Mouse (Mus musculus) spleen, adult 2 months (tissue): ENCODE data around the gene Rab4a. TPM values are rescaled to one million over a fixed set of nuclear protein-coding genes. Genes with fewer than 3 reads are reported as not detected.

Source experiments
- DNase-seq, 2 experiments: peaks; one replicate each; pipeline versions ENCODE4 v3.0.0 to v3.0.0-alpha.2; 2012 to 2021; ENCODE audit warnings: low spot score in 2 of 2, low read depth in 1 of 2
- H3K27ac ChIP-seq: fragments of 200-500 bp; 2 replicates; pipeline ENCODE4 v1.5.1; 2012; ENCODE audit warnings: low read length, inconsistent platforms; ENCODE audit not compliant: insufficient read depth
- H3K27me3 ChIP-seq: fragments of 200-500 bp; 2 replicates; pipeline ENCODE4 v1.6.1; 2012; ENCODE audit warnings: mild to moderate bottlenecking, moderate library complexity, low read length, inconsistent platforms; ENCODE audit not compliant: control insufficient read depth, insufficient read depth
- H3K36me3 ChIP-seq: fragments of 200-500 bp; 2 replicates; pipeline ENCODE4 v1.6.1; 2012; ENCODE audit warnings: mild to moderate bottlenecking, low read length, inconsistent platforms; ENCODE audit not compliant: control insufficient read depth, insufficient read depth
- H3K4me1 ChIP-seq: fragments of 200-500 bp; 2 replicates; pipeline ENCODE4 v1.6.1; 2011; ENCODE audit warnings: inconsistent platforms; ENCODE audit not compliant: control insufficient read depth, insufficient read depth, insufficient read length
- H3K4me3 ChIP-seq: fragments of 200-500 bp; 2 replicates; pipeline ENCODE4 v1.5.1; 2011; ENCODE audit warnings: mild to moderate bottlenecking, inconsistent platforms; ENCODE audit not compliant: insufficient read depth, insufficient read length; ENCODE audit errors: extremely low read depth
- CTCF ChIP-seq: fragments of 200-500 bp; IDR thresholded peaks from 2 replicates; pipeline ENCODE4 v1.5.1; 2011; ENCODE audit warnings: mild to moderate bottlenecking, inconsistent platforms; ENCODE audit not compliant: insufficient read depth, insufficient read length, insufficient replicate concordance; ENCODE audit errors: extremely low read depth
- POLR2A ChIP-seq: fragments of 200-500 bp; IDR thresholded peaks from 2 replicates; pipeline ENCODE4 v1.6.1; 2011; ENCODE audit warnings: low read depth, low read length, inconsistent platforms
- WGBS: fragments of 180-500 bp; shearing (Covaris S2); methylation state at CpG from one replicate; pipeline ENCODE4 v1.1.7; 2018; 5-methylcytosine and 5-hydroxymethylcytosine counted together
- polyA plus RNA-seq: library from polyadenylated mRNA; depleted of rRNA; stranded (reverse); fragments of >200 nt; gene quantifications from 2 replicates; pipeline ENCODE4 v1.2.3, GENCODE M21; 2012

Rab4a gene
- polyA plus RNA-seq, 1 experiment, result 4.2 TPM

DNA sequence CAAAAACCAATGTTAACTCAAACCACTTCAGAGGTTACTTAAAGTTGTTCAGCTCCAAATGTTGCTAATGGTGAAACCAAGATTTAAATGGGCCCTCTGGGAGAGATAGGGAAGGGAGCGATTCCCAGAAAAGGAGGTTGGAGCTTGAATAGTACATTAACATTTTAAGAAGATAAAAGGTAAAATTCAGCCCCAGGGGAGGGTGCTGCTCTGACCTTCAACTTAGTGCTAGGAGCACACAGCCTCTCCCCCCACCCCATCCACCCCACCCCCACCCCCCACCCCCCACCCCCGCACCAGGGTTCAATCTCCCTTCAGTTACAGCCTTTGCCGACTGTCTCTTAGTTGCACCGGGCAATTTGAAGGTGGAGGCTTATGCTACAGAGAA is 43.9 kb upstream of the Rab4a start:
- Histone ChIP-seq H3K4me3 (no peak overlapping the region), H3K27ac (no peak overlapping the region), H3K27me3 (0 out of 2 replicates have a peak, but pooled peaks cover 2% of the 10 kb centered on the region), H3K4me1 (no peaks in the 10 kb centered on the region), H3K36me3 (no peaks in the 10 kb centered on the region)
- no peak for DNase-seq
- TF ChIP-seq CTCF (no peak), POLR2A (no peak)
- WGBS, result 48% methylated on average over 4 of the region's 4 CpGs

GRCm38 (mm10) chr8:123763355-123763754 is 42.4 kb upstream of the Rab4a start:
- Histone ChIP-seq H3K27ac (no peak overlapping the region), H3K27me3 (0 out of 2 replicates have a peak, but pooled peaks cover 2% of the 10 kb centered on the region), H3K4me3 (no peak overlapping the region), H3K36me3 (no peaks in the 10 kb centered on the region), H3K4me1 (no peaks in the 10 kb centered on the region)
- no peak for DNase-seq
- whole genome bisulfite sequencing, result 47% methylated on average over 7 of the region's 7 CpGs
- TF ChIP-seq CTCF, result no peak
- TF ChIP-seq POLR2A, result no peak

GRCm38 (mm10) chr8:123764671-123765070 is 41.1 kb upstream of the Rab4a start:
- 64% methylated on average over 4 of the region's 4 CpGs for WGBS
- H3K4me3 ChIP-seq, result no peak overlapping the region
- H3K4me1 ChIP-seq, result no peaks in the 10 kb centered on the region
- H3K27ac ChIP-seq, result no peak overlapping the region
- no peaks in the 10 kb centered on the region for H3K36me3 ChIP-seq
- 0 out of 2 replicates have a peak, but pooled peaks cover 2% of the 10 kb centered on the region for H3K27me3 ChIP-seq
- TF ChIP-seq CTCF (no peak), POLR2A (no peak)
- DNase-seq, result no peak

GRCm38 (mm10) chr8:123766516-123766915 is 39.3 kb upstream of the Rab4a start:
- TF ChIP-seq POLR2A, result no peak
- TF ChIP-seq CTCF, result no peak
- no peaks in the 10 kb centered on the region for H3K4me1 ChIP-seq
- WGBS, result 89% methylated on average over 4 of the region's 4 CpGs
- no peak for DNase-seq
- H3K4me3 ChIP-seq, result no peak overlapping the region
- no peak overlapping the region for H3K27ac ChIP-seq
- no peaks in the 10 kb centered on the region for H3K36me3 ChIP-seq
- H3K27me3 ChIP-seq, result 0 out of 2 replicates have a peak, but pooled peaks cover 2% of the 10 kb centered on the region

- Histone ChIP-seq H3K4me3 (no peak overlapping the region), H3K27ac (no peak overlapping the region), H3K4me1 (no peaks in the 10 kb centered on the region), H3K27me3 (no peaks in the 10 kb centered on the region), H3K36me3 (no peaks in the 10 kb centered on the region)
- TF ChIP-seq CTCF (no peak), POLR2A (no peak)
- no peak for DNase-seq
- 87% methylated on average over 8 of the region's 8 CpGs for WGBS
These were observed 37.9 kb upstream of the Rab4a start for GRCm38 (mm10) chr8:123767874-123768273.

- H3K4me3 ChIP-seq, result no peak overlapping the region
- no peaks in the 10 kb centered on the region for H3K27me3 ChIP-seq
- no peak overlapping the region for H3K27ac ChIP-seq
- 66% methylated on average over 16 of the region's 16 CpGs for WGBS
- H3K4me1 ChIP-seq, result no peaks in the 10 kb centered on the region
- no peak for TF ChIP-seq POLR2A
- TF ChIP-seq CTCF, result no peak
- H3K36me3 ChIP-seq, result no peaks in the 10 kb centered on the region
- DNase-seq, result no peak
These were observed 37.1 kb upstream of the Rab4a start for GRCm38 (mm10) chr8:123768492-123769356.

- no peak overlapping the region for H3K27ac ChIP-seq
- no peak overlapping the region for H3K4me3 ChIP-seq
- WGBS, result 87% methylated on average over 12 of the region's 12 CpGs
- no peaks in the 10 kb centered on the region for H3K27me3 ChIP-seq
- TF ChIP-seq POLR2A, result no peak
- no peak for TF ChIP-seq CTCF
- no peaks in the 10 kb centered on the region for H3K4me1 ChIP-seq
- H3K36me3 ChIP-seq, result no peaks in the 10 kb centered on the region
- no peak for DNase-seq
These were observed 32.3 kb upstream of the Rab4a start for GRCm38 (mm10) chr8:123773468-123773867.
